Mouse (Mus musculus) neural tube, embryonic 12.5 days (tissue): ENCODE measurements at regions not wholly inside any gene's neighbourhood (a gene's known extent, or its start where the extent isn't known, plus 50 kb on each side); places are given as distances from the start of the nearest gene placed in this dataset.
"Not testable (repeated sequence)": the region's sequence is repeated elsewhere in the genome, so short reads cannot be mapped to it uniquely, and the experiment has no call there.

Source experiments
- ATAC-seq: fragments of 200-750 bp; cut with Nextera tagmentation; 2 replicates; pipeline ENCODE4 v1.8.0; 2017; ENCODE audit warnings: low read depth, mild to moderate bottlenecking, moderate TSS enrichment, moderate library complexity; ENCODE audit not compliant: low FRiP score
- H3K27ac ChIP-seq: fragments of 300-500 bp; sonication (generic); 2 replicates; pipeline ENCODE4 v1.5.1; 2016
- H3K27me3 ChIP-seq: fragments of 300-500 bp; sonication (generic); replicated peaks from 2 replicates; pipeline ENCODE4 v1.6.1; 2016; ENCODE audit warnings: mild to moderate bottlenecking
- H3K36me3 ChIP-seq: fragments of 300-500 bp; sonication (generic); 2 replicates; pipeline ENCODE4 v1.6.1; 2016; ENCODE audit warnings: mild to moderate bottlenecking
- H3K4me1 ChIP-seq: fragments of 300-500 bp; sonication (generic); 2 replicates; pipeline ENCODE4 v1.6.1; 2016
- H3K4me2 ChIP-seq: fragments of 300-500 bp; sonication (generic); replicated peaks from 2 replicates; pipeline ENCODE4 v1.6.1; 2016; ENCODE audit warnings: mild to moderate bottlenecking
- H3K4me3 ChIP-seq: fragments of 300-500 bp; sonication (generic); 2 replicates; pipeline ENCODE4 v1.5.1; 2016
- H3K9ac ChIP-seq: fragments of 300-500 bp; sonication (generic); 2 replicates; pipeline ENCODE4 v1.6.1; 2016; ENCODE audit warnings: mild to moderate bottlenecking
- H3K9me3 ChIP-seq: fragments of 300-500 bp; sonication (generic); 2 replicates; pipeline ENCODE4 v1.6.1; 2016; ENCODE audit warnings: mild to moderate bottlenecking
- WGBS: fragments of 180-500 bp; shearing (Covaris S2); methylation state at CpG from one replicate; pipeline ENCODE4 v1.1.7; 2016; 5-methylcytosine and 5-hydroxymethylcytosine counted together

- Histone ChIP-seq H3K4me2 (no peak overlapping the region), H3K4me1 (no peaks in the 10 kb centered on the region), H3K4me3 (no peak overlapping the region), H3K9ac (no peak overlapping the region), H3K9me3 (no peaks in the 10 kb centered on the region), H3K27ac (no peak overlapping the region), H3K36me3 (no peaks in the 10 kb centered on the region), H3K27me3 (no peaks in the 10 kb centered on the region)
- 89% methylated on average over 5 of the region's 5 CpGs for WGBS
- ATAC-seq, result no peak
Measured at GRCm38 (mm10) chr2:71597956-71598355, 51.4 kb upstream of the Dlx2 start.

- H3K4me3 ChIP-seq, result no peak overlapping the region
- H3K27ac ChIP-seq, result no peak overlapping the region
- no peak for ATAC-seq
- WGBS, result 74% methylated on average over 10 of the region's 10 CpGs
- no peak overlapping the region for H3K4me2 ChIP-seq
- H3K9ac ChIP-seq, result no peak overlapping the region
- no peaks in the 10 kb centered on the region for H3K27me3 ChIP-seq
- no peaks in the 10 kb centered on the region for H3K9me3 ChIP-seq
- no peaks in the 10 kb centered on the region for H3K36me3 ChIP-seq
- H3K4me1 ChIP-seq, result no peaks in the 10 kb centered on the region
Measured at GRCm38 (mm10) chr2:71598368-71598767, 51.8 kb upstream of the Dlx2 start.

DNA sequence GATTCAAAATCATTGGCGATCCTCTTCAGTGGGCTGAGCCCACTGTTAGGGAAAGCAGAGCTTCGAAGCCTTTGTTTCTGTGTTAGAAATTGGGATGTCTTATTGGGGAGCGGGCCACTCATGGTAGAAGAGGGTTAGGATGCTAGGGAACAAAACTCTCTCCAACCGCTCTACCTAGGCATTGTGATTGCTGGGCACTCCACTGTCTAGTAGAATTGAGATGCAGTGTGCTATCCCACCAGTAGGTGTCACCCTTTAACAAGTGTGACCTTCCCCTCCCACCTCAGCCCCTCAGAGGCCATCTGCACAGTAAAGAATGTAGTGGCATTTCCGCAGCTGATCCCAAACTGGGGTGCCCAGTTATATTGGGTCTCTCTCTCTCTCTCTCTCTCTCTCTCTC is 52.2 kb upstream of the Dlx2 start:
- WGBS, result 19% methylated on average over 5 of the region's 5 CpGs
- ATAC-seq, result 0 out of 2 replicates have a peak, but pooled peaks have one; percentile 41
- Histone ChIP-seq H3K4me1 (no peaks in the 10 kb centered on the region), H3K4me3 (no peak overlapping the region), H3K36me3 (no peaks in the 10 kb centered on the region), H3K9me3 (no peaks in the 10 kb centered on the region), H3K27ac (no peak overlapping the region), H3K27me3 (no peaks in the 10 kb centered on the region), H3K4me2 (no peak overlapping the region), H3K9ac (no peak overlapping the region)

DNA sequence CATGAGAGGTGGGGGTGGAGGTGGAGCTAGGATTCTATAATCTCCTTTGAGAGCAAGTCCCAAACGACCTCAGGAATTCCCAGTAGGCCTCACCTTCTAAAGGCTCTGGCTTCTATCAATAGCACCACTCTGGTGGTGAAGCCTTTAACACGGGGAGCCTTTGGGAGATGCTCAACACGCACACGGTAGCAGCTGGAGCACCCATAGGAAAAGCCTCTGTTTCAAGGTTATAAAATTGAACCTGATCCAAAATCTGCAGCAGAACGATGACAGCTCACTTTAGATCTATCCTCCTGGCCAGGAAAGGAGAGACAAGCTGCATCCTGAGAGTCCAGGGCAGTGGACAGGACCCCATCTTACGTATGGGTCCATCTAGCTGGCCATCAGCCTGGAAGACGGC is 53.7 kb upstream of the Dlx2 start:
- no peak overlapping the region for H3K9ac ChIP-seq
- no peak overlapping the region for H3K4me3 ChIP-seq
- no peaks in the 10 kb centered on the region for H3K9me3 ChIP-seq
- no peaks in the 10 kb centered on the region for H3K27me3 ChIP-seq
- H3K27ac ChIP-seq, result no peak overlapping the region
- ATAC-seq, result no peak
- H3K36me3 ChIP-seq, result no peaks in the 10 kb centered on the region
- WGBS, result 78% methylated on average over 7 of the region's 7 CpGs
- no peaks in the 10 kb centered on the region for H3K4me1 ChIP-seq
- H3K4me2 ChIP-seq, result no peak overlapping the region

GRCm38 (mm10) chr2:71600999-71601398 is 54.4 kb upstream of the Dlx2 start:
- ATAC-seq, result no peak
- H3K4me1 ChIP-seq, result no peaks in the 10 kb centered on the region
- no peaks in the 10 kb centered on the region for H3K36me3 ChIP-seq
- H3K9me3 ChIP-seq, result no peaks in the 10 kb centered on the region
- 55% methylated on average over 1 of the region's 1 CpGs for WGBS
- no peak overlapping the region for H3K4me3 ChIP-seq
- no peak overlapping the region for H3K9ac ChIP-seq
- no peak overlapping the region for H3K27ac ChIP-seq
- H3K27me3 ChIP-seq, result no peaks in the 10 kb centered on the region
- H3K4me2 ChIP-seq, result no peak overlapping the region

GRCm38 (mm10) chr2:71603796-71604195 is 57.2 kb upstream of the Dlx2 start:
- not testable (repeated sequence) for H3K9me3 ChIP-seq, H3K4me3 ChIP-seq, ATAC-seq, H3K4me2 ChIP-seq, H3K4me1 ChIP-seq, H3K9ac ChIP-seq, H3K27me3 ChIP-seq, H3K36me3 ChIP-seq, H3K27ac ChIP-seq
- WGBS, result 92% methylated on average over 8 of the region's 8 CpGs

DNA sequence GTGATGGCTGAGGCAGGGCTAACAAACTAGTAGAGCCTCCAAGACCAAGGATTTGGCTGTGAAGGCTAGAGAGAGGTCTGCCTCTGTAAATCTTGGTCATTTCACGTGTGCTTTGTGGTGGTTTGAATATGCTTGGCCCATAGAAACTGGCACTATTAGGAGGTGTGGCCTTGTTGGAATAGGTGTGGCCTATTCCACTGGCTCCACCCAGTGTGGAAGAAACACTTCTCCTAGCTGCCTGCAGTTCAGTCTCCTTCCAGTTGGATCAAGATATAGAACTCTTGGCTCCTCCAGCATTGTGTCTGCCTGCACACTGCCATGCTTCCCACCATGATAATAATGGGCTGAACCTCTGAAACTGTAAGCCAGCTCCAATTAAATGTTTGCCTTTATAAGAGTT is 59.1 kb upstream of the Dlx2 start:
- H3K4me2 ChIP-seq, result no peak overlapping the region
- ATAC-seq, result no peak
- no peaks in the 10 kb centered on the region for H3K36me3 ChIP-seq
- no peak overlapping the region for H3K9ac ChIP-seq
- no peaks in the 10 kb centered on the region for H3K9me3 ChIP-seq
- H3K4me3 ChIP-seq, result no peak overlapping the region
- no peak overlapping the region for H3K27ac ChIP-seq
- H3K4me1 ChIP-seq, result 0 out of 2 replicates have a peak, but pooled peaks cover 6% of the 10 kb centered on the region
- 90% methylated on average over 1 of the region's 1 CpGs for WGBS
- peaks cover 4% of the 10 kb centered on the region; the same call in 1 of the 2 replicates for H3K27me3 ChIP-seq

DNA sequence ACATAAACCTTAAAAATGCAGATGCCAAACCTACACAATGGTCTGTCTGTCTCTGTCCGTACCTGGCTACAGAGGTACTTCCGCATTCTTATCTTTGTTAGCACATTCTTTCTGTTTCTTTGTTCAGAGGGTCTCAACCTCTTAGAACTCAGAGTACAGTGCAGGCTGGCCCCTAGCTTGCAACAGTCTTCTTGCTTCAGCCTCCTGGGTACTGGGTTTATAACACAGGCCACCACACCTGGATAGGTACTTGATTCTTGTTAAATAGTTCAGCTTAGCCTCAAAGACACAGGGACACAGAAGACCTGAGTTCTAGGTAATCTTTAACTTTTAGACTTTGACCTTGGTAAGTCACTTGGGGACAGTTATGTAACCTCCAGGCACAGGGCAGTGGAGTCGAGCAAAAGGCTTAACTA is 60.5 kb upstream of the Dlx2 start:
- Histone ChIP-seq H3K4me1 (peaks cover 7% of the 10 kb centered on the region; the same call in 1 of the 2 replicates), H3K9ac (no peak overlapping the region), H3K36me3 (no peaks in the 10 kb centered on the region), H3K27ac (no peak overlapping the region), H3K4me3 (no peak overlapping the region), H3K9me3 (no peaks in the 10 kb centered on the region), H3K27me3 (peaks cover 4% of the 10 kb centered on the region; the same call in 1 of the 2 replicates), H3K4me2 (no peak overlapping the region)
- no peak for ATAC-seq
- 89% methylated on average over 3 of the region's 3 CpGs for WGBS

GRCm38 (mm10) chr2:71613216-71613615 is 66.7 kb upstream of the Dlx2 start:
- H3K9me3 ChIP-seq, result no peaks in the 10 kb centered on the region
- no peak overlapping the region for H3K9ac ChIP-seq
- peaks cover 4% of the 10 kb centered on the region; the same call in 1 of the 2 replicates for H3K27me3 ChIP-seq
- whole genome bisulfite sequencing, result 52% methylated on average over 2 of the region's 2 CpGs
- no peak for ATAC-seq
- H3K4me2 ChIP-seq, result no peak overlapping the region
- no peaks in the 10 kb centered on the region for H3K36me3 ChIP-seq
- H3K4me3 ChIP-seq, result no peak overlapping the region
- H3K4me1 ChIP-seq, result peaks cover 7% of the 10 kb centered on the region; the same call in 1 of the 2 replicates
- no peak overlapping the region for H3K27ac ChIP-seq

GRCm38 (mm10) chr2:71616526-71616925 is 70.0 kb upstream of the Dlx2 start:
- H3K36me3 ChIP-seq, result no peaks in the 10 kb centered on the region
- no peak for ATAC-seq
- 84% methylated on average over 5 of the region's 5 CpGs for WGBS
- H3K27ac ChIP-seq, result no peak overlapping the region
- peaks cover 3% of the 10 kb centered on the region; the same call in 1 of the 2 replicates for H3K4me1 ChIP-seq
- no peaks in the 10 kb centered on the region for H3K9me3 ChIP-seq
- H3K4me3 ChIP-seq, result no peak overlapping the region
- no peak overlapping the region for H3K4me2 ChIP-seq
- H3K9ac ChIP-seq, result no peak overlapping the region
- no peaks in the 10 kb centered on the region for H3K27me3 ChIP-seq

DNA sequence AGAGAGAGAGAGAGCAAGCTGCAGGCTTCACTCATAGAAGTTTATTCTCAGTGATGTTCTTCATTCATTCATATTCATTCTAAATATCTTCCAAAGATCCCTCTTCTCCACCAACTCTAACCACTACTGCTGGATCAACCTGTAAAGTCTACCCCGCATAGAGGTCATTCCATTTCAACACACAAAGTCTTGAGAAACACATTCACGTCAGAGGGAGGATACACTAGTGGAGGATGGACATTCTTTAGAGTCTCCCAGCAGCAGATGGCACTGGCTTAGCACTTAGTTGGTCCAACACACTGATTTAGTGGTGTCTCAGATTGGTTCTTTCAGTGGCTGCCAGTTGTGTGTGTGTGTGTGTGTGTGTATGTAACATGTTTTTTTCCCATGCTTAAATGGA is 74.9 kb upstream of the Dlx2 start:
- no peak overlapping the region for H3K4me3 ChIP-seq
- no peak overlapping the region for H3K4me2 ChIP-seq
- H3K27me3 ChIP-seq, result 0 out of 2 replicates have a peak, but pooled peaks cover 3% of the 10 kb centered on the region
- no peak overlapping the region for H3K9ac ChIP-seq
- no peaks in the 10 kb centered on the region for H3K36me3 ChIP-seq
- H3K9me3 ChIP-seq, result no peaks in the 10 kb centered on the region
- ATAC-seq, result no peak
- H3K27ac ChIP-seq, result no peak overlapping the region
- 91% methylated on average over 2 of the region's 2 CpGs for WGBS
- H3K4me1 ChIP-seq, result peaks cover 15% of the 10 kb centered on the region

- H3K4me1 ChIP-seq, result peaks cover 26% of the 10 kb centered on the region
- no peak for ATAC-seq
- H3K36me3 ChIP-seq, result no peaks in the 10 kb centered on the region
- H3K4me3 ChIP-seq, result no peak overlapping the region
- H3K27me3 ChIP-seq, result 0 out of 2 replicates have a peak, but pooled peaks cover 5% of the 10 kb centered on the region
- H3K9ac ChIP-seq, result no peak overlapping the region
- H3K27ac ChIP-seq, result no peak overlapping the region
- H3K4me2 ChIP-seq, result no peak overlapping the region
- WGBS, result 77% methylated on average over 9 of the region's 9 CpGs
- H3K9me3 ChIP-seq, result no peaks in the 10 kb centered on the region
Measured at GRCm38 (mm10) chr2:71622532-71623099, 76.1 kb upstream of the Dlx2 start.

DNA sequence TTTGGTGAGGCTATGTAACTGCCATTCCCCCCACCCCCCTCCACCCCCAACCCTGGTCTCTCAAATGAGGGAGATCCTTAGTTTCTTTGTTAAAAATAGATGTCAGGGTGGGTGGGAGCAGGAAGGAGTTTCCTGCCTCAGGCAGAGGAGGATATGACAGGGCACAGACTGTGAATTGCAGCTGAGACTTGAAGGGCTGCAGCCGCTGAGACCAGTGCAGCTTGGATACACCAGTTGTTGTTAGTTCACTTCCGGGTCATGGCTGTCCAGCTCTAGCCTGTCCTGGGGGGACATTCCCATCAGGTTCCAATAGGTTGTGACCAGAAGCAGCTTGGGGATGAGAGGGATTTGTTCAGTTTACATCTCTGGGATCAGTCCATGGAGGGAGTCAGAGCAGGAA is 76.6 kb upstream of the Dlx2 start:
- WGBS, result 78% methylated on average over 2 of the region's 2 CpGs
- no peak overlapping the region for H3K27ac ChIP-seq

More for the DNA sequence above, 76.6 kb upstream of the Dlx2 start:
- ATAC-seq, result no peak
- Histone ChIP-seq H3K4me3 (no peak overlapping the region), H3K4me2 (no peak overlapping the region), H3K36me3 (no peaks in the 10 kb centered on the region), H3K9me3 (no peaks in the 10 kb centered on the region), H3K4me1 (peaks cover 26% of the 10 kb centered on the region), H3K9ac (no peak overlapping the region), H3K27me3 (0 out of 2 replicates have a peak, but pooled peaks cover 5% of the 10 kb centered on the region)
